Mouse (Mus musculus) stomach, postnatal 0 days (tissue): ENCODE data around the gene Leo1. TPM values are rescaled to one million over a fixed set of nuclear protein-coding genes. Genes with fewer than 3 reads are reported as not detected.

Source experiments
- ATAC-seq: fragments of 200-750 bp; cut with Nextera tagmentation; 2 replicates; pipeline ENCODE4 v1.8.0; 2017; ENCODE audit not compliant: low FRiP score, low TSS enrichment
- DNase-seq: peaks from one replicate; pipeline ENCODE4 v3.0.0-alpha.2; 2016; ENCODE audit warnings: low spot score
- H3K27ac ChIP-seq: fragments of 300-500 bp; sonication (generic); replicated peaks from 2 replicates; pipeline ENCODE4 v1.5.1; 2014; ENCODE audit warnings: mild to moderate bottlenecking, control low read depth
- H3K27me3 ChIP-seq: fragments of 300-500 bp; sonication (generic); 2 replicates; pipeline ENCODE4 v1.6.1; 2014; ENCODE audit warnings: low read length; ENCODE audit not compliant: control insufficient read depth, insufficient read depth
- H3K36me3 ChIP-seq: fragments of 300-500 bp; sonication (generic); 2 replicates; pipeline ENCODE4 v1.6.1; 2014; ENCODE audit warnings: low read length, mixed read lengths; ENCODE audit not compliant: control insufficient read depth, insufficient read depth
- H3K4me1 ChIP-seq: fragments of 300-500 bp; sonication (generic); replicated peaks from 2 replicates; pipeline ENCODE4 v1.6.1; 2014; ENCODE audit warnings: antibody characterized with exemption; ENCODE audit not compliant: control insufficient read depth, insufficient read depth
- H3K4me2 ChIP-seq: fragments of 300-500 bp; sonication (generic); replicated peaks from 2 replicates; pipeline ENCODE4 v1.6.1; 2014; ENCODE audit warnings: low read depth, mild to moderate bottlenecking, control low read depth, moderate library complexity
- H3K4me3 ChIP-seq: fragments of 300-500 bp; sonication (generic); 2 replicates; pipeline ENCODE4 v1.5.1; 2014; ENCODE audit warnings: low read depth, low read length, control low read depth
- H3K9ac ChIP-seq: fragments of 300-500 bp; sonication (generic); 2 replicates; pipeline ENCODE4 v1.6.1; 2014; ENCODE audit warnings: mild to moderate bottlenecking, low read length, control low read depth, mixed read lengths
- H3K9me3 ChIP-seq: fragments of 300-500 bp; sonication (generic); 2 replicates; pipeline ENCODE4 v1.6.1; 2016; ENCODE audit warnings: low read length; ENCODE audit not compliant: control insufficient read depth
- CTCF ChIP-seq: IDR thresholded peaks from 2 replicates; pipeline ENCODE4 v1.5.1; 2016; ENCODE audit warnings: antibody characterized with exemption, low read depth, mild to moderate bottlenecking, moderate library complexity
- EP300 ChIP-seq: optimal IDR thresholded peaks from 2 replicates; pipeline ENCODE3; 2016; ENCODE audit warnings: antibody characterized with exemption
- WGBS: fragments of 180-500 bp; shearing (Covaris S2); extraction: QIAGEN DNeasy Blood & Tissue Kit; methylation state at CpG from one replicate; pipeline ENCODE4 v1.1.7; 2014; 5-methylcytosine and 5-hydroxymethylcytosine counted together
- polyA plus RNA-seq: library from polyadenylated mRNA; unstranded; fragments of >200 nt; fragmentation: Nextera tagmentation; extraction: Ambion mirVana; gene quantifications from 2 replicates; pipeline ENCODE4 v1.2.1, GENCODE M21; 2015

Leo1 gene
- polyA plus RNA-seq, 1 experiment from 2014 or later = 17.8 TPM

- ATAC-seq = peak; percentile 83
- DNase-seq = peak; percentile 89
- Histone ChIP-seq H3K4me3 (peak overlapping the region; percentile 83), H3K9me3 (no peaks in the 10 kb centered on the region), H3K36me3 (no peaks in the 10 kb centered on the region), H3K4me2 (peak overlapping the region; percentile 74), H3K9ac (peak overlapping the region; percentile 92), H3K27me3 (no peaks in the 10 kb centered on the region), H3K27ac (peak overlapping the region; percentile 99), H3K4me1 (0 out of 2 replicates have a peak, but pooled peaks cover 1% of the 10 kb centered on the region)
- WGBS = under 1% methylated on average over 70 of the region's 90 CpGs
- TF ChIP-seq EP300 (no peak), CTCF (no peak)
Observed at GRCm38 (mm10) chr9:75409031-75409851, 32.1 kb upstream of the Leo1 start.

- Histone ChIP-seq H3K4me1 (0 out of 2 replicates have a peak, but pooled peaks cover 2% of the 10 kb centered on the region), H3K4me3 (peak within 1 kb of the TSS; percentile 83), H3K9me3 (no peaks in the 10 kb centered on the region), H3K27ac (peak within 1 kb of the TSS; percentile 99), H3K36me3 (no peaks in the 10 kb centered on the region), H3K9ac (peak within 1 kb of the TSS; percentile 92), H3K4me2 (peak within 1 kb of the TSS; percentile 74), H3K27me3 (no peaks in the 10 kb centered on the region)
- peak; percentile 94 for ATAC-seq
- under 1% methylated on average over 39 of the region's 58 CpGs for WGBS
- TF ChIP-seq EP300 (no peak), CTCF (peak; percentile 43)
- DNase-seq = peak; percentile 98
Observed at GRCm38 (mm10) chr9:75409852-75410378, 31.4 kb upstream of the Leo1 start, which contains the start of gene Mapk6. TSS of gene Mapk6 (minus strand) at chr9:75410005.

GRCm38 (mm10) chr9:75410868-75411487, 30.3 kb upstream of the Leo1 start:
- H3K9ac ChIP-seq = no peak overlapping the region
- H3K4me1 ChIP-seq = 0 out of 2 replicates have a peak, but pooled peaks cover 2% of the 10 kb centered on the region
- ATAC-seq (no peak), DNase-seq (no peak)
- H3K4me2 ChIP-seq = no peak overlapping the region; the same call in 1 of the 2 replicates
- H3K4me3 ChIP-seq = no peak overlapping the region
- H3K27me3 ChIP-seq = no peaks in the 10 kb centered on the region
- no peak for TF ChIP-seq CTCF
- TF ChIP-seq EP300 = no peak
- no peaks in the 10 kb centered on the region for H3K9me3 ChIP-seq
- peak overlapping the region; percentile 99 for H3K27ac ChIP-seq
- no peaks in the 10 kb centered on the region for H3K36me3 ChIP-seq
- WGBS = 68% methylated on average over 6 of the region's 6 CpGs

- H3K4me3 ChIP-seq = no peak overlapping the region
- H3K4me2 ChIP-seq = no peak overlapping the region
- H3K36me3 ChIP-seq = no peaks in the 10 kb centered on the region
- no peak overlapping the region; the same call in 1 of the 2 replicates for H3K27ac ChIP-seq
- H3K9me3 ChIP-seq = no peaks in the 10 kb centered on the region
- WGBS = 62% methylated on average over 9 of the region's 9 CpGs
- ATAC-seq = no peak
- TF ChIP-seq EP300 (no peak), CTCF (no peak)
- 0 out of 2 replicates have a peak, but pooled peaks cover 2% of the 10 kb centered on the region for H3K4me1 ChIP-seq
- DNase-seq = no peak
- H3K27me3 ChIP-seq = no peaks in the 10 kb centered on the region
- H3K9ac ChIP-seq = no peak overlapping the region
Observed at GRCm38 (mm10) chr9:75411584-75411983, 29.7 kb upstream of the Leo1 start.

- Histone ChIP-seq H3K9me3 (no peaks in the 10 kb centered on the region), H3K9ac (no peak overlapping the region), H3K36me3 (no peaks in the 10 kb centered on the region), H3K4me2 (no peak overlapping the region), H3K27me3 (no peaks in the 10 kb centered on the region), H3K27ac (peak overlapping the region; percentile 63; the same call in 1 of the 2 replicates), H3K4me1 (0 out of 2 replicates have a peak, but pooled peaks cover 2% of the 10 kb centered on the region), H3K4me3 (no peak overlapping the region)
- 63% methylated on average over 5 of the region's 5 CpGs for WGBS
- TF ChIP-seq EP300 (no peak), CTCF (no peak)
- DNase-seq = no peak
- ATAC-seq = no peak
Observed at GRCm38 (mm10) chr9:75413206-75413605, 28.1 kb upstream of the Leo1 start.
